Mouse (Mus musculus): ENCODE measurements around the gene Csnk2b. TPM values are rescaled to one million over a fixed set of nuclear protein-coding genes. Genes with fewer than 3 reads are reported as not detected.

The Csnk2b gene
- total RNA-seq, 2 experiments from 2014 or later, result 156 to 166 TPM

GRCm38 (mm10) chr17:35154616-35155015, 32.8 kb upstream of the Csnk2b start:
- intact Hi-C loops (cut with DNase I; ENCODE audit: low total_unique reads), result no loop called here
- no peak for DNase-seq

GRCm38 (mm10) chr17:35153931-35154330, 32.1 kb upstream of the Csnk2b start:
- intact Hi-C loops (cut with DNase I; ENCODE audit: low total_unique reads), result no loop called here
- DNase-seq, result no peak

GRCm38 (mm10) chr17:35153077-35153476, 31.2 kb upstream of the Csnk2b start:
- intact Hi-C loops (cut with DNase I; ENCODE audit: low total_unique reads), result no loop called here
- no peak for DNase-seq

GRCm38 (mm10) chr17:35152121-35152520, 30.3 kb upstream of the Csnk2b start:
- DNase-seq, result no peak
- intact Hi-C loops (cut with DNase I; ENCODE audit: low total_unique reads), result no loop called here

- no peak for DNase-seq
- intact Hi-C loops (cut with DNase I; ENCODE audit: low total_unique reads), result no loop called here
Observed at GRCm38 (mm10) chr17:35147922-35148639, 26.2 kb upstream of the Csnk2b start.

- no peak for DNase-seq
- intact Hi-C loops (cut with DNase I; ENCODE audit: low total_unique reads), result no loop called here
Observed at GRCm38 (mm10) chr17:35147348-35147747, 25.5 kb upstream of the Csnk2b start.

GRCm38 (mm10) chr17:35146139-35146538, 24.3 kb upstream of the Csnk2b start:
- intact Hi-C loops (cut with DNase I; ENCODE audit: low total_unique reads), result no loop called here
- no peak for DNase-seq

GRCm38 (mm10) chr17:35141971-35142370, 20.1 kb upstream of the Csnk2b start:
- DNase-seq, result no peak
- intact Hi-C loops (cut with DNase I; ENCODE audit: low total_unique reads), result no loop called here

- DNase-seq, result no peak
- intact Hi-C loops (cut with DNase I; ENCODE audit: low total_unique reads), result no loop called here
Observed at GRCm38 (mm10) chr17:35140490-35140996, 18.7 kb upstream of the Csnk2b start.

- no peak for DNase-seq
- intact Hi-C loops (cut with DNase I; ENCODE audit: low total_unique reads), result no loop called here
Observed at GRCm38 (mm10) chr17:35139269-35139668, 17.4 kb upstream of the Csnk2b start.

- DNase-seq, result no peak
- intact Hi-C loops (cut with DNase I; ENCODE audit: low total_unique reads), result no loop called here
Observed at GRCm38 (mm10) chr17:35135591-35136320, 13.9 kb upstream of the Csnk2b start.

GRCm38 (mm10) chr17:35134801-35135590, 13.1 kb upstream of the Csnk2b start, which contains the start of gene Bag6:
Gene Bag6, plus strand, starts transcription at chr17:35135178.
- intact Hi-C loops (cut with DNase I; ENCODE audit: low total_unique reads), result no loop called here
- peak; percentile 93 for DNase-seq

GRCm38 (mm10) chr17:35133517-35133916, 11.7 kb upstream of the Csnk2b start:
- no peak for DNase-seq

GRCm38 (mm10) chr17:35132174-35132560, 10.3 kb upstream of the Csnk2b start:
- no peak for DNase-seq
- intact Hi-C loops (cut with DNase I; ENCODE audit: low total_unique reads), result no loop called here

More at GRCm38 (mm10) chr17:35133517-35133916, 11.7 kb upstream of the Csnk2b start:
- intact Hi-C loops (cut with DNase I; ENCODE audit: low total_unique reads), result no loop called here

- intact Hi-C loops (cut with DNase I; ENCODE audit: low total_unique reads), result no loop called here
- no peak for DNase-seq
Observed at GRCm38 (mm10) chr17:35131500-35132173, 9.8 kb upstream of the Csnk2b start, which contains the start of gene Apom. Gene Apom, minus strand, starts transcription at chr17:35132050.

GRCm38 (mm10) chr17:35131038-35131437, 9.2 kb upstream of the Csnk2b start:
- DNase-seq, result no peak
- intact Hi-C loops (cut with DNase I; ENCODE audit: low total_unique reads), result no loop called here

GRCm38 (mm10) chr17:35128996-35129395, 7.1 kb upstream of the Csnk2b start:
- no peak for DNase-seq
- intact Hi-C loops (cut with DNase I; ENCODE audit: low total_unique reads), result no loop called here

GRCm38 (mm10) chr17:35127017-35127416, 5.2 kb upstream of the Csnk2b start:
- DNase-seq, result no peak
- intact Hi-C loops (cut with DNase I; ENCODE audit: low total_unique reads), result no loop called here

- intact Hi-C loops (cut with DNase I; ENCODE audit: low total_unique reads), result no loop called here
- peak; percentile 80 for DNase-seq
Observed at GRCm38 (mm10) chr17:35126206-35126611, 4.4 kb upstream of the Csnk2b start, which contains the start of gene D17H6S53E. Gene D17H6S53E, plus strand, starts transcription at chr17:35126373.
